Comparison of ENCODE assay signal across 8 mouse cellular contexts in genomic region chr3:90242984-90243775, GRCm38 (mm10). TPM values are rescaled to one million over a fixed set of nuclear protein-coding genes. Genes with fewer than 3 reads are reported as not detected.
DNase-seq lines count a peak whose midpoint lies in the region; ATAC-seq lines count a peak whose summit lies in the region.

Creb3l4 (minus strand) TSS chr3:90243512.

- H3K36me3 ChIP-seq in heart, embryonic 16.5 days (ENCODE audit: control insufficient read depth, insufficient read depth): no peaks in the 10 kb centered on the region
- H3K36me3 ChIP-seq in limb, embryonic 11.5 days (ENCODE audit: control insufficient read depth, insufficient read depth, low read length): no peaks in the 10 kb centered on the region
- no peaks in the 10 kb centered on the region for H3K36me3 ChIP-seq in midbrain, embryonic 12.5 days

- H3K9ac ChIP-seq in heart, embryonic 16.5 days (ENCODE audit: low read length): peak within 1 kb of the TSS; percentile 56
- peak within 1 kb of the TSS; percentile 50 for H3K9ac ChIP-seq in limb, embryonic 11.5 days (ENCODE audit: low read length)
- 0 out of 2 replicates have a peak within 1 kb of the TSS, but pooled peaks have one; percentile 24 for H3K9ac ChIP-seq in midbrain, embryonic 12.5 days (replicated peaks)

- peak within 1 kb of the TSS; percentile 54 for H3K4me3 ChIP-seq in heart, embryonic 16.5 days (ENCODE audit: low read length)
- peak within 1 kb of the TSS; percentile 28 for H3K4me3 ChIP-seq in limb, embryonic 11.5 days (ENCODE audit: low read depth, low read length)
- H3K4me3 ChIP-seq in midbrain, embryonic 12.5 days: peak within 1 kb of the TSS; percentile 34

- WGBS in heart, embryonic 16.5 days: 9% methylated on average over 19 of the region's 19 CpGs
- WGBS in limb, embryonic 11.5 days: 4% methylated on average over 19 of the region's 19 CpGs
- WGBS in midbrain, embryonic 12.5 days: 2% methylated on average over 19 of the region's 19 CpGs

- peaks cover 13% of the 10 kb centered on the region for H3K4me1 ChIP-seq in heart, embryonic 16.5 days (ENCODE audit: control insufficient read depth, insufficient read depth, low read length)
- peaks cover 7% of the 10 kb centered on the region; the same call in 1 of the 2 replicates for H3K4me1 ChIP-seq in limb, embryonic 11.5 days (ENCODE audit: control insufficient read depth, insufficient read depth, low read length)
- peaks cover 17% of the 10 kb centered on the region for H3K4me1 ChIP-seq in midbrain, embryonic 12.5 days

- no peaks in the 10 kb centered on the region for H3K9me3 ChIP-seq in heart, embryonic 16.5 days (replicated peaks; ENCODE audit: control insufficient read depth, low read length)
- H3K9me3 ChIP-seq in limb, embryonic 11.5 days (ENCODE audit: control insufficient read depth, low read length): no peaks in the 10 kb centered on the region
- H3K9me3 ChIP-seq in midbrain, embryonic 12.5 days: no peaks in the 10 kb centered on the region

- H3K4me2 ChIP-seq in heart, embryonic 16.5 days (ENCODE audit: low read depth, low read length): peak within 1 kb of the TSS; percentile 78
- H3K4me2 ChIP-seq in limb, embryonic 11.5 days (ENCODE audit: low read depth, severe bottlenecking): peak within 1 kb of the TSS; percentile 66
- peak within 1 kb of the TSS; percentile 65 for H3K4me2 ChIP-seq in midbrain, embryonic 12.5 days (replicated peaks)

- peak within 1 kb of the TSS; percentile 56 for H3K27ac ChIP-seq in heart, embryonic 16.5 days (ENCODE audit: low read length)
- peak within 1 kb of the TSS; percentile 42; the same call in 1 of the 2 replicates for H3K27ac ChIP-seq in limb, embryonic 11.5 days (replicated peaks; ENCODE audit: low read depth, low read length)
- 0 out of 2 replicates have a peak within 1 kb of the TSS, but pooled peaks have one; percentile 39 for H3K27ac ChIP-seq in midbrain, embryonic 12.5 days (replicated peaks)

- DNase-seq in R1 (ENCODE audit: low read depth, low spot score): peak; percentile 92
- DNase-seq in embryo, embryonic 11 days: peak; percentile 87
- peak; percentile 74 for DNase-seq in limb, embryonic 11.5 days (ENCODE audit: low spot score)
- DNase-seq in right cerebral cortex, postnatal 36 days (ENCODE audit: low spot score in 2 of 2): no peak
- DNase-seq in spleen, postnatal 14 days (ENCODE audit: low spot score in 2 of 2): no peak
- no peak for DNase-seq in layer of hippocampus, adult 9-10 months (ENCODE audit: low spot score)

- ATAC-seq in heart, embryonic 16.5 days (replicated peaks; ENCODE audit: extremely low read depth, insufficient read depth, low FRiP score): peak; percentile 42
- ATAC-seq in limb, embryonic 11.5 days (ENCODE audit: insufficient number of reproducible peaks, low FRiP score, low TSS enrichment, low read depth): peak; percentile 76
- peak; percentile 75 for ATAC-seq in midbrain, embryonic 12.5 days (ENCODE audit: low FRiP score, low read depth)

- no peaks in the 10 kb centered on the region for H3K27me3 ChIP-seq in heart, embryonic 16.5 days (ENCODE audit: control insufficient read depth, insufficient read depth, low read length)
- no peaks in the 10 kb centered on the region for H3K27me3 ChIP-seq in limb, embryonic 11.5 days (ENCODE audit: control insufficient read depth, insufficient read depth, low read length)
- H3K27me3 ChIP-seq in midbrain, embryonic 12.5 days: no peaks in the 10 kb centered on the region; the same call in 1 of the 2 replicates

RNA-seq across cellular contexts. Expression of gene Creb3l4, which starts in this region (rescaled TPM):
- polyA plus RNA-seq in heart, embryonic 16.5 days (2015; fragmentation: Nextera tagmentation; extraction: Ambion mirVana): 2.2 and 3.1 TPM in 2 replicates
- polyA plus RNA-seq in limb, embryonic 11.5 days (2014; fragmentation: Nextera tagmentation; extraction: Ambion mirVana): 11.0 and 11.3 TPM in 2 replicates
- polyA plus RNA-seq in midbrain, embryonic 12.5 days (2016; fragmentation: Nextera tagmentation; extraction: Ambion mirVana): 3.8 and 3.9 TPM in 2 replicates

Comparison
In these comparisons a context has a peak if more than half of its experiments do, and no peak if none do; other contexts are left out.
1. DNase-seq: peak in R1 (single experiment), embryo, embryonic 11 days (single experiment) and limb, embryonic 11.5 days (single experiment); none in right cerebral cortex, postnatal 36 days (0 of 2), spleen, postnatal 14 days (0 of 2) and layer of hippocampus, adult 9-10 months (single experiment).
2. Peak in every context shown above with its lines, with median percentiles within 50 percentile points of each other: ATAC-seq, H3K27ac ChIP-seq, H3K4me2 ChIP-seq, H3K4me3 ChIP-seq and H3K9ac ChIP-seq.